Mouse (Mus musculus) spleen, adult 2 months (tissue): ENCODE measurements around the gene Plch2.

Experiments used
- CTCF ChIP-seq: fragments of 200-500 bp; IDR thresholded peaks from 2 replicates; pipeline ENCODE4 v1.5.1; 2011; ENCODE audit warnings: mild to moderate bottlenecking, inconsistent platforms; ENCODE audit not compliant: insufficient read depth, insufficient read length, insufficient replicate concordance; ENCODE audit errors: extremely low read depth
- POLR2A ChIP-seq: fragments of 200-500 bp; IDR thresholded peaks from 2 replicates; pipeline ENCODE4 v1.6.1; 2011; ENCODE audit warnings: low read depth, low read length, inconsistent platforms

GRCm38 (mm10) chr4:155090147-155090546 is 33.6 kb upstream of the Plch2 start:
- TF ChIP-seq CTCF = no peak
- no peak for TF ChIP-seq POLR2A
